Mouse (Mus musculus): ENCODE results near the gene Ubap2. TPM values are rescaled to one million over a fixed set of nuclear protein-coding genes. Genes with fewer than 3 reads are reported as not detected.

The Ubap2 gene
- polyA plus RNA-seq, 1 experiment from 2014 or later, result 95.6 TPM

GRCm38 (mm10) chr4:41253756-41254155 is 21.2 kb downstream of the Ubap2 start:
- WGBS, result 58% methylated on average over 2 of the region's 2 CpGs
- no peak overlapping the region for H3K27ac ChIP-seq
- no peaks in the 10 kb centered on the region for H3K9me3 ChIP-seq (replicated peaks)
- 0 out of 2 replicates have a peak, but pooled peaks cover 4% of the 10 kb centered on the region for H3K4me1 ChIP-seq
- H3K4me3 ChIP-seq, result no peak overlapping the region
- no peak for DNase-seq (ENCODE audit: low spot score)
- no peaks in the 10 kb centered on the region for H3K27me3 ChIP-seq (ENCODE audit: low read depth, poor library complexity, severe bottlenecking)
- H3K36me3 ChIP-seq, result peaks cover 64% of the 10 kb centered on the region

- Histone ChIP-seq H3K4me3 (no peak overlapping the region), H3K36me3 (peaks cover 95% of the 10 kb centered on the region), H3K27me3 (ENCODE audit: low read depth, poor library complexity, severe bottlenecking) (no peaks in the 10 kb centered on the region), H3K4me1 (no peaks in the 10 kb centered on the region), H3K9me3 (replicated peaks) (0 out of 2 replicates have a peak, but pooled peaks cover 2% of the 10 kb centered on the region), H3K27ac (no peak overlapping the region)
- DNase-seq (ENCODE audit: low spot score), result no peak
- 96% methylated on average over 2 of the region's 2 CpGs for WGBS
Observed at GRCm38 (mm10) chr4:41245408-41245807, 29.5 kb downstream of the Ubap2 start.

DNA sequence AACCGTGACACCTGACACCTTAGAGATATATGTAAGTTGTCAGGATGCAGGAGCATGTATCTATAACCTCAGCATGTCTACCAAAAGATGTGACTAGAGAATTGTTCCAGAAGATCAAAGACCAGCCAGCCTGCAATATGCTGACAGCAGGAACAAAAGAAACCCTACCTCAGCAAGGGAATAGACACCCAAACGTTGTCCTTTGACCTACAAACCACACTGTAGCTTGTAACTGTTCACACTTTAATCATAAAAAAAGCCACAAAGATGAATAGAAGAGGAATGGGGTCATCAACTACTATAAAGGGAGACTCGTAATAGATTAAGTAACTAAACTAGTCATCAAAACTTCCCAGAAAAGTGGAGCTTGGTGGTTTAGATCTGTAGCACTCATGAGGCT is 34.0 kb downstream of the Ubap2 start:
- no peaks in the 10 kb centered on the region for H3K27me3 ChIP-seq (ENCODE audit: low read depth, poor library complexity, severe bottlenecking)
- no peaks in the 10 kb centered on the region for H3K4me1 ChIP-seq
- no peak for DNase-seq (ENCODE audit: low spot score)
- peaks cover 81% of the 10 kb centered on the region for H3K36me3 ChIP-seq
- 0 out of 2 replicates have a peak, but pooled peaks cover 2% of the 10 kb centered on the region for H3K9me3 ChIP-seq (replicated peaks)
- 84% methylated on average over 3 of the region's 3 CpGs for WGBS
- no peak overlapping the region for H3K4me3 ChIP-seq
- no peak overlapping the region for H3K27ac ChIP-seq

GRCm38 (mm10) chr4:41235621-41236020 is 39.3 kb downstream of the Ubap2 start:
- H3K27me3 ChIP-seq (ENCODE audit: low read depth, poor library complexity, severe bottlenecking), result no peaks in the 10 kb centered on the region
- no peaks in the 10 kb centered on the region for H3K4me1 ChIP-seq
- no peak for DNase-seq (ENCODE audit: low spot score)
- H3K36me3 ChIP-seq, result peaks cover 84% of the 10 kb centered on the region
- H3K27ac ChIP-seq, result no peak overlapping the region
- H3K4me3 ChIP-seq, result no peak overlapping the region
- H3K9me3 ChIP-seq (replicated peaks), result no peaks in the 10 kb centered on the region
- 92% methylated on average over 5 of the region's 5 CpGs for WGBS

- no peaks in the 10 kb centered on the region for H3K9me3 ChIP-seq (replicated peaks)
- H3K27me3 ChIP-seq (ENCODE audit: low read depth, poor library complexity, severe bottlenecking), result no peaks in the 10 kb centered on the region
- 92% methylated on average over 3 of the region's 3 CpGs for WGBS
- H3K4me1 ChIP-seq, result no peaks in the 10 kb centered on the region
- peak; percentile 37 for DNase-seq (ENCODE audit: low spot score)
- H3K4me3 ChIP-seq, result no peak overlapping the region
- H3K36me3 ChIP-seq, result peaks cover 100% of the 10 kb centered on the region
- H3K27ac ChIP-seq, result no peak overlapping the region
Observed at GRCm38 (mm10) chr4:41226351-41226750, 48.6 kb downstream of the Ubap2 start.

- no peak for DNase-seq (ENCODE audit: low spot score)
Observed at GRCm38 (mm10) chr4:41225412-41225811, 49.5 kb downstream of the Ubap2 start.

GRCm38 (mm10) chr4:41208050-41208449 is 66.9 kb downstream of the Ubap2 start:
- 95% methylated on average over 4 of the region's 4 CpGs for whole genome bisulfite sequencing

More at GRCm38 (mm10) chr4:41225412-41225811, 49.5 kb downstream of the Ubap2 start:
- no peak overlapping the region for H3K27ac ChIP-seq
- H3K4me3 ChIP-seq, result no peak overlapping the region
- no peaks in the 10 kb centered on the region for H3K9me3 ChIP-seq (replicated peaks)
- 98% methylated on average over 1 of the region's 1 CpGs for WGBS
- H3K36me3 ChIP-seq, result peaks cover 100% of the 10 kb centered on the region
- no peaks in the 10 kb centered on the region for H3K4me1 ChIP-seq
- H3K27me3 ChIP-seq (ENCODE audit: low read depth, poor library complexity, severe bottlenecking), result no peaks in the 10 kb centered on the region

DNA sequence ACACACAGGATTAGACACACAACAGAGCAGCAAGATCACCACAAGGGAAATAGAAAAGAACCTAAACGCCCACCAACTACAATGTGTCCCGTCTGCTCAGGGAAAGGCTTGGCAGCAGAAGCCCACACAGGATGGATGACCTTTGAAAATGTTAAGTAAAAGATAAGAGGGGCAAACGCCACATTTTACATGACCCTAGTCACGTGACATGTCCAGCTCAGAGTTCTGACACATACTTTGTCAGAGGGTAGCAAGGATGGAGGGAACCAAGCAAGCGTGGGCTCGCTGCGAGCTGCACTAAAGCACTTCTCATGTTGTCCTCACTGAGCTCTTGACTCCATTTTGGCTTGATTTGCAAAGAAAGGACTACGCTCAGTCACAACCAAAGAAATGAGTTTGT is 69.2 kb downstream of the Ubap2 start:
- no peaks in the 10 kb centered on the region for H3K27me3 ChIP-seq (ENCODE audit: low read depth, poor library complexity, severe bottlenecking)
- peaks cover 99% of the 10 kb centered on the region for H3K36me3 ChIP-seq
- no peaks in the 10 kb centered on the region for H3K4me1 ChIP-seq
- 91% methylated on average over 8 of the region's 8 CpGs for WGBS
- no peaks in the 10 kb centered on the region for H3K9me3 ChIP-seq (replicated peaks)
- H3K27ac ChIP-seq, result no peak overlapping the region
- H3K4me3 ChIP-seq, result no peak overlapping the region
- no peak for DNase-seq (ENCODE audit: low spot score)

More at GRCm38 (mm10) chr4:41208050-41208449, 66.9 kb downstream of the Ubap2 start:
- Histone ChIP-seq H3K27ac (no peak overlapping the region), H3K9me3 (replicated peaks) (no peaks in the 10 kb centered on the region), H3K36me3 (peaks cover 98% of the 10 kb centered on the region), H3K4me3 (no peak overlapping the region), H3K27me3 (ENCODE audit: low read depth, poor library complexity, severe bottlenecking) (no peaks in the 10 kb centered on the region), H3K4me1 (no peaks in the 10 kb centered on the region)
- DNase-seq (ENCODE audit: low spot score), result no peak

- Histone ChIP-seq H3K4me3 (no peak overlapping the region), H3K27ac (no peak overlapping the region), H3K27me3 (ENCODE audit: low read depth, poor library complexity, severe bottlenecking) (no peaks in the 10 kb centered on the region), H3K9me3 (replicated peaks) (no peaks in the 10 kb centered on the region), H3K4me1 (no peaks in the 10 kb centered on the region), H3K36me3 (peaks cover 99% of the 10 kb centered on the region)
- no peak for DNase-seq (ENCODE audit: low spot score)
- 93% methylated on average over 8 of the region's 8 CpGs for WGBS
Observed at GRCm38 (mm10) chr4:41202135-41202534, 72.8 kb downstream of the Ubap2 start.

DNA sequence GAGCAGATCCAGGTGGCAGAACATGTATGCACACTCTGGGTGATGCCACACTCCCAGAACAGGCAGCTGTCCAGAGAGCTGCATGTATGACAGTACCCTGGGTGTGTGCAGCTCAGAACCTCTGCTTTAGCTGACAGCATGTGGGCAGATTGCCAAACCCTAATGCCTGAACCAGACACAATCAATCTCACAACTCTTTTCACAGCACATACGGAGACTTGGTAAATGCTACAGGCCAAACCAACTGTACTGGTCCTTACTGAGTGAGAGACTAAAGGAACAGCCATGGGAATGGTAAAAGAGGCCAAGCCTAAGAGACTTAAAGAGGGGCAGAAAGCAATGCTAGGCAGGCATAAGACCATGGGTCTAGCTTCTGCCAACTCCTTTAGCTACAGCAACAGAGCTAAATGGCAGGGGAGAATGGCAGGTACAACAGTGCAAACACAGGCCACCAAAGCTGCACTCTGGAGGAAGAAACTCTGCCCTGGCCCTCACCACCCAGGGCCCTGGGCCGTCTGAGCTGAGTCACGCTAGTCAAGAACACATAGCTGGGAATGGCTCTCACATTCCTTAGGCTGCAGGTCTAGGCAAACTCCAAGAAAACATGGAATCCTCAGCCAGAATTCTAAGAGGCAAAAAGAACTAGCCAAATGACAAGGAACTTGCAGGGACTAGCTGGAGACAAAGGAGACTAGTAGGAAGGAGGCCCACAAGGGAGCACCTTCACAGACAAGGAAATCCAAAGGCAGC is 77.9 kb downstream of the Ubap2 start:
- 85% methylated on average over 3 of the region's 3 CpGs for WGBS
- no peak overlapping the region for H3K27ac ChIP-seq
- no peak overlapping the region for H3K4me3 ChIP-seq
- DNase-seq (ENCODE audit: low spot score), result no peak
- no peaks in the 10 kb centered on the region for H3K4me1 ChIP-seq
- no peaks in the 10 kb centered on the region for H3K9me3 ChIP-seq (replicated peaks)
- peaks cover 100% of the 10 kb centered on the region for H3K36me3 ChIP-seq
- no peaks in the 10 kb centered on the region for H3K27me3 ChIP-seq (ENCODE audit: low read depth, poor library complexity, severe bottlenecking)

GRCm38 (mm10) chr4:41195328-41195727 is 79.6 kb downstream of the Ubap2 start:
- Histone ChIP-seq H3K4me1 (no peaks in the 10 kb centered on the region), H3K9me3 (replicated peaks) (no peaks in the 10 kb centered on the region), H3K36me3 (peaks cover 99% of the 10 kb centered on the region), H3K27me3 (ENCODE audit: low read depth, poor library complexity, severe bottlenecking) (no peaks in the 10 kb centered on the region), H3K4me3 (no peak overlapping the region), H3K27ac (no peak overlapping the region)
- no peak for DNase-seq (ENCODE audit: low spot score)
- WGBS, result 94% methylated on average over 15 of the region's 15 CpGs

- 69% methylated on average over 14 of the region's 14 CpGs for WGBS
- Histone ChIP-seq H3K27ac (no peak overlapping the region), H3K36me3 (peaks cover 99% of the 10 kb centered on the region)
Observed at GRCm38 (mm10) chr4:41192544-41193512, 82.1 kb downstream of the Ubap2 start.

GRCm38 (mm10) chr4:41189809-41190208 is 85.1 kb downstream of the Ubap2 start:
- H3K9me3 ChIP-seq (replicated peaks), result no peaks in the 10 kb centered on the region
- 89% methylated on average over 2 of the region's 2 CpGs for WGBS
- DNase-seq (ENCODE audit: low spot score), result no peak
- no peak overlapping the region for H3K27ac ChIP-seq
- H3K27me3 ChIP-seq (ENCODE audit: low read depth, poor library complexity, severe bottlenecking), result no peaks in the 10 kb centered on the region
- H3K4me3 ChIP-seq, result no peak overlapping the region
- H3K36me3 ChIP-seq, result peaks cover 99% of the 10 kb centered on the region
- H3K4me1 ChIP-seq, result no peaks in the 10 kb centered on the region

More at GRCm38 (mm10) chr4:41192544-41193512, 82.1 kb downstream of the Ubap2 start:
- H3K4me1 ChIP-seq, result no peaks in the 10 kb centered on the region
- H3K9me3 ChIP-seq (replicated peaks), result no peaks in the 10 kb centered on the region
- H3K4me3 ChIP-seq, result no peak overlapping the region
- no peak for DNase-seq (ENCODE audit: low spot score)
- no peaks in the 10 kb centered on the region for H3K27me3 ChIP-seq (ENCODE audit: low read depth, poor library complexity, severe bottlenecking)

All from limb, embryonic 10.5 days (tissue).